In the genomic region with DNA sequence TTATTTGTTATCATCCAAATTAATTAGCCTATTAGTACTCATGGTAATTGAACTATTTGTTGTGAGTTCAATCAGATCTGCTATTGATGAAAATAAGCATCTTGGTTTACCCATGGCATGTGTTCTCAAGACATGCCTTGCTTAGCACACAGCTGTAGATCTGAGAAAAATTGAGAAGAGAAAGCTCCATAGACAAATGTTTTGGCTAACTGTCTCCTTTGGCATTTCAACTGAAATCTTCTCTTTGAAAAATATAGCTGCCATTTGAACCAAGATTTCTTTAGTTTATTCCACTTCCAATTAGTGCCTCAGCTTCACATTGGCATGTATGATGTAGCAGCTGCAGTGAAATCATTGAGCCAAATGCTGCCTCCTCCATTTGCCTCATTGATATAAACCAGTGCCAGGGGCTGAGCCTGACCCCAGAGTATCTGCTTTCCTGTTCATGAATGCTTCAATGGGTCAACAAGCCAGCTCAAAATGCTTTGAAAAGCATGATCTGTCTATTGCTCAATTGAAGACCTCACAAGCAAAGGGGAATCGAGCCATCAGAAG, we compare ENCODE assay signal across 30 mouse cellular contexts.
DNase-seq lines count a peak whose midpoint lies in the region; ATAC-seq and TF ChIP-seq lines count a peak whose summit lies in the region.
"Had no signal": no experiment of that assay in that cellular context is flagged by ENCODE, and none has a peak within 500 bp of the region (broad histone marks: within the 10 kb centered on the region; RNA-seq: fewer than 3 reads in every experiment).

No protein-coding gene starts in this region.

- no peaks in the 10 kb centered on the region for H3K9me3 ChIP-seq in forebrain, embryonic 15.5 days
- no peaks in the 10 kb centered on the region for H3K9me3 ChIP-seq in forebrain, embryonic 10.5 days
- no peaks in the 10 kb centered on the region for H3K9me3 ChIP-seq in forebrain, postnatal 0 days (ENCODE audit: low read length)
- no peaks in the 10 kb centered on the region for H3K9me3 ChIP-seq in kidney, embryonic 15.5 days (replicated peaks)
- H3K9me3 ChIP-seq: embryonic facial prominence, embryonic 10.5 days; embryonic facial prominence, embryonic 15.5 days; liver, embryonic 13.5 days had no signal

- no peaks in the 10 kb centered on the region for H3K4me1 ChIP-seq in forebrain, embryonic 15.5 days
- H3K4me1 ChIP-seq in forebrain, embryonic 10.5 days, result no peaks in the 10 kb centered on the region
- H3K4me1 ChIP-seq in forebrain, postnatal 0 days (ENCODE audit: insufficient read depth), result no peaks in the 10 kb centered on the region
- no peaks in the 10 kb centered on the region for H3K4me1 ChIP-seq in kidney, embryonic 15.5 days
- H3K4me1 ChIP-seq: embryonic facial prominence, embryonic 10.5 days; embryonic facial prominence, embryonic 15.5 days; liver, embryonic 13.5 days had no signal

- 77% methylated on average over 1 of the region's 1 CpGs for WGBS in forebrain, embryonic 15.5 days
- 82% methylated on average over 1 of the region's 1 CpGs for whole genome bisulfite sequencing in forebrain, embryonic 10.5 days
- WGBS in forebrain, postnatal 0 days, result 63% methylated on average over 1 of the region's 1 CpGs
- 72% methylated on average over 1 of the region's 1 CpGs for WGBS in kidney, embryonic 15.5 days

- no peak overlapping the region for H3K4me2 ChIP-seq in forebrain, embryonic 15.5 days (replicated peaks)
- H3K4me2 ChIP-seq in forebrain, postnatal 0 days (ENCODE audit: low read depth), result no peak overlapping the region
- H3K4me2 ChIP-seq in kidney, embryonic 15.5 days, result no peak overlapping the region
- H3K4me2 ChIP-seq: embryonic facial prominence, embryonic 15.5 days; heart, embryonic 11.5 days; hindbrain, embryonic 14.5 days; liver, embryonic 13.5 days had no signal

- no peak overlapping the region for H3K27ac ChIP-seq in forebrain, embryonic 15.5 days (replicated peaks)
- no peak overlapping the region for H3K27ac ChIP-seq in forebrain, embryonic 10.5 days
- no peak overlapping the region for H3K27ac ChIP-seq in forebrain, postnatal 0 days (ENCODE audit: low read depth, low read length)
- no peak overlapping the region for H3K27ac ChIP-seq in kidney, embryonic 15.5 days
- H3K27ac ChIP-seq: embryonic facial prominence, embryonic 10.5 days; embryonic facial prominence, embryonic 15.5 days; gastrocnemius, adult 2 months; hindbrain, embryonic 14.5 days; liver, embryonic 13.5 days had no signal

- no peaks in the 10 kb centered on the region for H3K36me3 ChIP-seq in forebrain, embryonic 15.5 days
- no peaks in the 10 kb centered on the region for H3K36me3 ChIP-seq in forebrain, embryonic 10.5 days (replicated peaks)
- no peaks in the 10 kb centered on the region for H3K36me3 ChIP-seq in forebrain, postnatal 0 days (ENCODE audit: insufficient read depth)
- no peaks in the 10 kb centered on the region for H3K36me3 ChIP-seq in kidney, embryonic 15.5 days
- H3K36me3 ChIP-seq: embryonic facial prominence, embryonic 10.5 days; embryonic facial prominence, embryonic 15.5 days; liver, embryonic 13.5 days had no signal

- no peak for TF ChIP-seq CTCF in forebrain, postnatal 0 days (IDR thresholded peaks at IDR 0.05; ENCODE audit: low read depth)

- H3K4me3 ChIP-seq in forebrain, embryonic 15.5 days, result no peak overlapping the region
- no peak overlapping the region for H3K4me3 ChIP-seq in forebrain, embryonic 10.5 days
- H3K4me3 ChIP-seq in forebrain, postnatal 0 days (ENCODE audit: low read depth, low read length), result no peak overlapping the region
- no peak overlapping the region for H3K4me3 ChIP-seq in kidney, embryonic 15.5 days (replicated peaks)
- H3K4me3 ChIP-seq: embryonic facial prominence, embryonic 10.5 days; embryonic facial prominence, embryonic 15.5 days; gastrocnemius, adult 2 months; liver, embryonic 13.5 days had no signal

- no peak overlapping the region for H3K9ac ChIP-seq in forebrain, embryonic 15.5 days (replicated peaks)
- H3K9ac ChIP-seq in forebrain, postnatal 0 days, result no peak overlapping the region
- no peak overlapping the region for H3K9ac ChIP-seq in kidney, embryonic 15.5 days
- H3K9ac ChIP-seq: embryonic facial prominence, embryonic 15.5 days; hindbrain, embryonic 14.5 days; liver, embryonic 13.5 days had no signal

- DNase-seq in forebrain, embryonic 10.5 days (ENCODE audit: extremely low spot score, low spot score), result no peak
- no peak for DNase-seq in forebrain, postnatal 0 days
- DNase-seq in layer of hippocampus, adult 9-11 months, result peak; percentile 49
- no peak for DNase-seq in adrenal gland, postnatal 4 days (ENCODE audit: low spot score in 2 of 2)
- DNase-seq in lung, postnatal 36 days, result no peak
- DNase-seq: adrenal gland, adult 2 months; adrenal gland, postnatal 36 days; B cell, adult 2 months; cerebellum, adult 11-12 months; cerebellum, adult 9-11 months; gastrocnemius, adult 2 months; gastrocnemius, postnatal 36 days; heart, adult 18-20 months; kidney, adult 9 months; kidney, postnatal 14 days; left cerebral cortex, postnatal 4 days; liver, embryonic 13.5 days; lung, adult 18-20 months; midbrain, embryonic 14.5 days; right cerebral cortex, postnatal 25 days; thymus, postnatal 14 days had no signal

- ATAC-seq in forebrain, embryonic 15.5 days (replicated peaks), result peak; percentile 66
- peak; percentile 68; the same call in 1 of the 2 replicates for ATAC-seq in forebrain, postnatal 0 days
- ATAC-seq in kidney, embryonic 15.5 days (replicated peaks; ENCODE audit: low FRiP score), result no peak
- ATAC-seq: activated CD4-positive, CD25-positive, alpha-beta regulatory T cell, adult 4 months; intestine, postnatal 0 days; lung, postnatal 0 days had no signal

- no peaks in the 10 kb centered on the region; the same call in 1 of the 2 replicates for H3K27me3 ChIP-seq in forebrain, embryonic 15.5 days
- H3K27me3 ChIP-seq in forebrain, embryonic 10.5 days (ENCODE audit: poor library complexity, severe bottlenecking), result no peaks in the 10 kb centered on the region
- H3K27me3 ChIP-seq in forebrain, postnatal 0 days (ENCODE audit: insufficient read depth, low read length), result no peaks in the 10 kb centered on the region
- H3K27me3 ChIP-seq in kidney, embryonic 15.5 days, result no peaks in the 10 kb centered on the region
- H3K27me3 ChIP-seq: liver, embryonic 13.5 days had no signal
